Mouse (Mus musculus): Measurements from ENCODE around the gene Exog. TPM values are rescaled to one million over a fixed set of nuclear protein-coding genes. Genes with fewer than 3 reads are reported as not detected.
A peak's percentile ranks its signal among the peaks of the same experiment; 100 is the strongest.

The Exog gene
- 10 to 100 TPM; 23.8 to 24.7 TPM for total RNA-seq (2021)
- long read RNA-seq, experiment 1, transcript Exog-202 (7 exons, 2,571 nt), result major isoform, 20 of 60 reads
- long read RNA-seq, experiment 1, transcript Exog-201 (6 exons, 3,832 nt), result minor isoform, 19 of 60 reads
- long read RNA-seq, experiment 1, transcript Exog-204 (7 exons, 2,624 nt), result minor isoform, 7 of 60 reads
- long read RNA-seq, experiment 1, partial matches to known transcripts, result 1 of 60 reads
- long read RNA-seq, experiment 1, other reads (novel, unspliced or antisense), result 13 of 60 reads
- long read RNA-seq, experiment 2, transcript Exog-201 (6 exons, 3,832 nt), result major isoform, 19 of 42 reads
- long read RNA-seq, experiment 2, transcript Exog-204 (7 exons, 2,624 nt), result minor isoform, 5 of 42 reads
- long read RNA-seq, experiment 2, transcript Exog-202 (7 exons, 2,571 nt), result minor isoform, 9 of 42 reads
- long read RNA-seq, experiment 2, partial matches to known transcripts, result 6 of 42 reads
- long read RNA-seq, experiment 2, other reads (novel, unspliced or antisense), result 3 of 42 reads

DNA sequence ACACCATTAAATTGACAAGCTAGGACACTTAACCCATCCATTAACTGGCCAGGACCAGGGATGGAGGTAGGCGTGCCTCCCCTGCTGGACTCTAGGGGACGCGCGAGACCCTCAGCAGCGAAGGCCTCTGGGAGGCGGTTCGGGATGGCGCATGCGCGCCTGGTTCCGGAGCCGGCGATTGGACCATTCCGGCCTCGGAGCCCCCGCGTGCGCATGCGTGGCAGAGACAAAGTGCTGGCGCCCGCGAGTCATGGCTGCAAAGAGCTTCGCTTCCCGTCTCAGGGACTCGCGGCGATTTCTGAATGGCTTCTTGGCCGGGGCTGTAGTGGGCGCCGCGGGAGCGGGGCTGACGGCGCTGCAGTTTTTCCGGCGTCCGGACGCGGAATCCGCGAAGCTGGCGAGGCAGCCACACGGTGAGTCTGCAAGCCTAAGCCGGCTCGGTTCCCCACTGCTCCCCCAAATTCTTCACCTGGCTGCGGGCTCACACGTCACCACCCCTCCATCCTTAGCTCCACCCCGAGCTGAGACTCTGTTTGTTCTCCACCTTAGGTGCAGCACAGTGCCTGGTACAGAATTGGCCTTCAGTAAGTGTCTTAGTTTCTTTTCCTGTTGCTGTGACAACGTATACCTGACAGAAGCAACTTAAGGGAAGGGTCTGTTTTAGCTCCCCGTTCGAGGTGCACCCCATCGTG, at the start of gene Exog:
Gene Exog, plus strand, starts transcription at position 206 of the 692 bp plus-strand sequence.
- intact Hi-C loops (cut with DNase I), result no loop called here
- DNase-seq (ENCODE audit: low spot score in 2 of 2), result peak; percentile 98 to 99

DNA sequence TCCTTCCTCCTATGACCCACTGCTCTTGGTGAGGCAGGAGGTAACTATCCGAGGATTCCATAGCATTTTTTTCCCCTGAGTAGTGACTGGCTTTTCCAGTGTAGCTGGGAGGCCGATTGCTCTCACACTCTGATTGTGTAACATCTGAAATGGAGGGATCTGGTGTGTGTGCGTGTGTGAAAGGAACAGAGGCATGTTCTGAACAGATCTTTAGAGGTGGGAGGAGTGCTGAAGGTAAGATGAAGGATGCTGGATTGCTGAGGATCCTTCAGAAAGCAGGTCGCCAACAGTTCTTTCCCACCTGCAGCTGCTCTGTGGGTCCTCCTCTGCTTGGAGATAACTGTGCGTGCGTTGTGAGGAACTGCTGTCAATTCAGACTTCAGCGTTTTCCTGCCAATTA, 43.4 kb upstream of the Exog start:
- intact Hi-C loops (cut with DNase I), result no loop called here
- DNase-seq (ENCODE audit: low spot score in 2 of 2), result peak; percentile 24 to 50

DNA sequence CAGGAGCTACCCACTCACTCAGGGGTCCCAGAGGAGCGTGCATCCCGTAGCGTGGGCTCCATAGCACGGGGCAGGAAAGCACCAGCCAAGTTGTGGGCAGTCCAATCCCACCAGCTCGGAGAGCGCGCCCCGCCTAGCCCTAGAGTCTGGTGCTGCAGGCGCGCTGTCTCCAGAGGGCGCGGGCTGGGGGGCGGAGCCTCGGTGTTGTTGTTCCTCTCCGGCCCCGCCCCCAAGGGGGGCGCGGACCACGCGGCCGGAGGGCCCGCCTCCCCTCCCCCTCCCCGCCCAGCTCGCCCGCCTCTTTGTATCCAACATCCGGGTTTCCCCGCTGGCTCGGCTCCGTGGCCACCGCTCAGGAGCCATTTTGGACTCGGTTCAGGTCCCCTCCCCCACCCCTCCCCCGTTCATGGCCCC, 42.9 kb upstream of the Exog start, which contains the start of gene Acvr2b:
Gene Acvr2b, plus strand, starts transcription at position 318 of the 414 bp plus-strand sequence.
- peak; percentile 91 to 97 for DNase-seq (ENCODE audit: low spot score in 2 of 2)
- intact Hi-C loops (cut with DNase I), result no loop called here

DNA sequence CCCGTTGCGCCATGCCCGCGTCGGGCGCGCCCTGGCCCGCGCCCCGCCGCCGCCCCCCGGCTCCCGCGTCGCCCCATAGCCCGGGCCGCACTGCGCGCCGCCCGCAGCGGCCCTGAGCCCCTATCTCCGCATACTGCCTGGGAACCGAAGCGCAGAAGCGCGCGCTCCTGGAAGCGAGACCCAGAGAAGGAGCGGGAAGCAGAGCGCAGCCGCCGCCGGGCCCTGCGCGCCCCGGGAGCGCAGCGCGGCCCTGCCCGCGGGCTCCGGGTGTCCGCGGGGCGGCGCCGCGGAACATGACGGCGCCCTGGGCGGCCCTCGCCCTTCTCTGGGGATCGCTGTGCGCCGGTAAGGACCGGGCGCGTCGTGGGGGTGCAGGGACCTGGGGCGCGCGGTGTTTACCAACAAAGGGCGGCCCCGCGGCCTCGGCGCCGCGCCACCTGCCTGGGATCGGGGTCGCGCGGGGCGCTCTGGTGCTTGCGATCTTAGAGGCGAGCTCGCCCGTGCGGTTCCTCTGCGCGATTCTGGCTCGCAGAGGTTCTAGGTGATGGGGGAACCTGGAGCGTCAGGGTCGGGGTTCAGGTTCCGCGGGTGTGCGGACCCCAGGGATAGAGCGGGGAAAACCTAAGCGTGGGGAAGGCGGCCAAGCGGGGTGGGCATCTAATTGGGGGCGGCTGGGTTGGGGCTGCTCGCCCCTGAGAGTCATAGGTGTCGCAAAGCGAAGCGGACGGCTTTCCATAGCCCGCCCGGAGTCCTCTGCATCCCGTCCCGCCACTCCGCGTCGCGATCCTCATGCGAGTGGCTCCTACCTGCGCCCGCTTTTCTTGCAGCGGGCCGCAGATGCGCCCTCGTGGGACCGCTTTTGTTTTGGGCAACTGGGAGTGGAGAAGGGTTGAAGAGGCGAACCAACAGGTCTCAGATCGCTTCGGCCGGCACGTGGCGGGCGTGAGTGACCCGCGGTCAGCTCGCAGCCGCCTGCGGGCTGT, 42.2 kb upstream of the Exog start:
- DNase-seq (ENCODE audit: low spot score in 2 of 2), result peak; percentile 41 to 51
- intact Hi-C loops (cut with DNase I), result no loop called here

DNA sequence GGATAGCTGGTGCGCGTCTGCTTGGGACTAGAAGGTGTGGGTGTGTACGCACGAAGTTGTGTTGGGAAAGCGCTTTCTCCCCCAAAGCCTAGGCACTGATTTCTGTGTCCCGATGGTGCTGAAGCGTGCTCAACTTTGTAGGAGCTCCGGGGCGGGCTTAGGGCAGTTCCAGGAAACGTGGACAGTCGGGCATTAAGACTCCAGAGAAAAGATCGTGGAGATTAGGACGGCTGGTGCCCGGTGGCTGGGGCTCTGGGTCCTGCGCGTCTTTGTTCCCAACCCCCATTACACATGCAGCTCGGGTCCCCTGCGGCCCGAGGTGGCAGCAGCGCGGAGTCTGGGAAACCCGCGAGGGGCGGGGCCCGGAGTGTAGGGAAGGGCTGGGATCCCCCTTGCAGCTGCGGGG, 41.5 kb upstream of the Exog start:
- intact Hi-C loops (cut with DNase I), result no loop called here
- peak in 1 of 2 experiments; percentile 34 for DNase-seq (ENCODE audit: low spot score in 2 of 2)

DNA sequence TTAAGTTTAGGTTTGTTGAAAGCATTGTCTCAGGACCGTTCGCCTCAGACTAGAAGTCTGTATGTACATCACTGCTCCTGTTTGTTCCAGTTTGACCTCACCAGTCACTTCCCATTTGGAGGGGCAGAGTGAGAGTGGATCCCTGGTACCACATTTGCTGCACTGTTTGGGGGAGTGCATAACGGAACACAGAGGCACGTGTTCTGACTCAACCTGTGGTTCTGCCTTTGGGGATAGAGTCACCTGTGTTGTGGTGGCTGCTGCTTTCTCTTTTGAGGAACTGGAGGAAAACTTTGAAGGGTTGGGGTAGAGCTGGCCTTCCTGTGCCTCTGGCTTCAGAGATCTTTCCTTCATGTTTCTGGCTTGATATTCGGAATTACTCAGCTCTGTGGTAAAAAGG, 40.7 kb upstream of the Exog start:
- intact Hi-C loops (cut with DNase I), result no loop called here
- DNase-seq (ENCODE audit: low spot score in 2 of 2), result no peak

DNA sequence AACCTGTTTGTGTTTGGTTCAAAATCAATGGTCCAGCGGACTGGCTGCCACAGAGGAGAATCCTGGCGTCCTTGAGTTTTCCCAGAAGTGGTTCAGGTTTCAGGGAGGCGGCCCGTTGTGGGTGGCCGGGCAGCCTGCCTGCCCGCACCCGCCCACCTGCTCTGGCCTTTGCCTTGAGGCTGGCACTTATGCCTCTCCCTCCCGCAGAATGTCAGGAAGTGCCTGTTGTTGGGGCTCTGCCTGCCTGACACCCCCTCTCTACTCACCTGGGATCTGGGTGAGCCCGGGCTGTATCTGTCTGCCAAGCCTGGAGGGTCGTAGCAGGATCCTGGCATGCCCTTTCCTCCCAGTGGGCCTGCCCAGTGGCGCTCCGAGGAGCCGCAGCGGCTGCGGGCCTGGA, 36.9 kb upstream of the Exog start:
- DNase-seq (ENCODE audit: low spot score in 2 of 2), result no peak
- intact Hi-C loops (cut with DNase I), result no loop called here

DNA sequence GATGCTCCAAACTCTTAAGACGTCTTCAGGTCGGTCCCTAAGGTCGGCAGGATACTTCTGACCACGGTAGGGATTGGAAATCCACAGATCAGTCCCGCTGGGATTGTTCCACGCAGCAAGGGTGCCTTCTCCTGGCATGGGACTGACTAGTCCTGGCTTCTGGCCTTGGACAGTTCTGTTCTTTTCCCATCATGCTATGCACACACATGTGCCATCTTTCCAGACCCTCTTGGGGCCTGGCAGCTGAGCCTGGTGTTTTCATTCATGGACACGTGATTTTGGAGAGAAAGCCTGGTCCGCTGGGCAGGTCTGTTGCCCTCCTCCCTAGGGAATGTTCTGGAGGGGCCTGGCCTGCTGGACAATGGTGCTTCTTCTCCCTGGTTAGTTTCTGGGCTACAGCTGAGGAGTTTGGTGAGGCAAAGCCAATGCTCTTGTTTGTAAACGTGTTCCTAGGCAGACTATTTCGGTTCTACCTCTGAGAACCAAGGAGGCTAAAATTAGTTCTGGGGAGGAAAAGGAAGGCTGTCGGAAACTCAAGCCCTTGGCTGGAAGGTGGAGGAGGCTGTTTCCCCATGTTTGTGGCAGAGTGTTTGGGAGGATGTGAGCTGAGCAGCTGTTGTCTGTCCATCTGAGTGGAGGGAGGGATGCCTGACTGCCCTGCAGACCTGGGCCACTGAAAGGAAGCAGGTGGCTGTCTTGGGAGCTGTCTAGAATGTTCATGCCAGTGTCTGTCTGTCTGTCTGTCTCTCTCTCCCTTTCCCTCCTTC, 35.7 kb upstream of the Exog start:
- intact Hi-C loops (cut with DNase I), result no loop called here
- DNase-seq (ENCODE audit: low spot score in 2 of 2), result no peak

DNA sequence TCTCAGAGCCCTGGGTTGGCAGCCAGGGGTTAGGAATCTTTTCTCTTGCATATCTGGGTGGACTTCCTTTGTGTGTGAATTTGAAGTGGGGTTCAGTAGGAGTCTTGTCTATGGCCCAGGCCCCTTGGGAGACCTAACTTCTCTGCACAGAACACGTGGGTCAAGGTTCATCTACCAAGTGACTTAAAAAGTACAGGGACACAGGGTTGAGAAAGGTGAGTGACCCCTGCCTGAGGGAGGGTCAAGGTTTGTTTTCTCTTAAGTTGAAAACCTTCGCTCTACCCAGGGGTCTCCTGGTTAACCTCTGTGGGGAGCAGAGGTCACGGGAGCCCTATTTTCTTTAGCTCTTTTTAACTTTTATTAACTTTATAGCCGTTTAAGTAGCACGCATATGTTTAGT, 34.9 kb upstream of the Exog start:
- DNase-seq (ENCODE audit: low spot score in 2 of 2), result no peak
- intact Hi-C loops (cut with DNase I), result no loop called here

DNA sequence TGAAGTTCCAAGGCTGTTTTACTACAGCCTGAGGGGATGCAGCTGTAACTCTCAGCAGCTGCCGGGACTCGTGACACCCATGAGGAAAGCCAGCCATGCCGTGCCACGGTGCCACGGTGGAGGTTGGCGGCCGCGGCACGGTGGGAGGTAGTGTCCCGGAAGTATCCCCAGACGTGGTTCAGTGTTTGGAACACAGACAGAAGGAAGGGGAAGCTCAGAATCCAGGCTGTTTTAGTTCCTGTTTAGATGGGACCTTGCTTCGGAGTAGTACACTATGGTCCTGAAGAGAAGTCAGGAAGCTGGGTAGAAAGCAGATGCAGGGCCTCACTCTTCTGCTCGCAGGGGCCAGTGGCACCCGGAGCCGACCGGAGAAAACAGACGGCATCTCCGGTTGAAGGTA, 26.7 kb upstream of the Exog start:
- intact Hi-C loops (cut with DNase I), result no loop called here
- no peak for DNase-seq (ENCODE audit: low spot score in 2 of 2)

DNA sequence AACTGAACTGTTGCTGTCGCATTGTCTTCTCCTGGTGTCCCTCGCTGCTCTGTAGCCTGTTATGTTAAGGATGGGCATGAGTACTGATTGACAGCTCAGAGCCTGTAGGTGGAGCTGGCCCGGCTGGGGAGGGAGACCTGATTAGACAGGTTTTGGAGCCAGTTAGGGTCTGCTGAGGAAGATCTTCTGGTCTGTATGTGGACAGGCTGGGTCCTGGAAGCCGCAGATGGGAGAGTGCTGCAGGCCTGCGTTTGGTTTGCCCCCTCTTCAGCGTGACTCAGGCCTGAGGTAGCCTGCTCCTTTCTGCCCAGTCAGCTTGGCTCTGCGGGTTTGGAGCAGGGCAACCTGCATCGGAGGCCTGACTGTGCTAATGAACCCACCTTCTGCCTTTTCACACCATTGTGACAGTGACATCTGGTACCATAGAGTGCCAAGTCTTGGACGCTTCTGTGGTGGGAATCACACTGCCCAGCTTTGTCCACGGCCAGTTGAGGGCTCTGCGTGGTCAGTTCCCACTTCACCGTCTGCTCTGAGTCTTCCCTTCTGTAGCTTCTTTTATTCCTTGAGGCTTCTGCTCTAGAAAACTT, 24.8 kb upstream of the Exog start:
- DNase-seq (ENCODE audit: low spot score in 2 of 2), result no peak
- intact Hi-C loops (cut with DNase I), result no loop called here

DNA sequence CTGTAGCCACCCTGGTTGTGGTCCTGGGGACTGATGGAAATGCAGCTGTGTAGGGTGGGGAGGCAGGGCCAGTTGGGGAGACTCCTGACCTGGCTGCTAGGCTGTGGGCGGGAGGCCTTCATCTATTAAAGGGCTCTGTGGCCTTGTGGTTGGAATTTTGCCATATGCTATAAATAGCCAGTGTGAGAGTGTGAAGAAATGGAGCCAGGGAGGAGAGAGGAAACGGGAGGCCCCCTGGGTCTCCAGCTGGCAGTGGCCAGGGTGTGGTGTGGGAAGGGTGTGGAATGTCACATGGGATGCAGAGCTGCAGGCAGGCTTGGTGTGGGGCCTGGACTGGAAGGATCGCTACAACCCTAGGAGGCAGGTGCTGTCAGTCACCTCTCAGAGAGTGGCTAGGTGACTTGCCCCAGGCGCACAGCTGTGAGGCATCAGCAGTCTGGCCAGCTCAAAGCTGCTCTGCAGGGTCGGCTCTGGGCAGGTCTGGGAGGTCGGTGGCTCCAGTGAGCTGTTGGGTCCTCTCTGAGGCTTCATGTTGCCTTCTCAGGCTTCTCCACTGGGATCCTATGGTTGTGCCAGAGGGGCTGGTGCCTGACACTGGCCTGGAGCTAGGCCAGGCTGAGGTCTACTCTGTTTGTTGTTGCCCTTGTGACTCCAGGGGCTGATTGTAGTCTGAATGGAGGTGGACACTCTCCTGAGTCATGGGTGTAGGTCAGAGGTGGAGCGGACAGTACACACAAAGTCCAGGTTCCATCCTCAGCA, 19.3 kb upstream of the Exog start:
- intact Hi-C loops (cut with DNase I), result loop anchor here (5.0 kb wide), 1 partner anchor 268 kb away; the partner anchor contains the start of genes Acaa1b and Gm47289
- peak in 1 of 2 experiments; percentile 51 for DNase-seq (ENCODE audit: low spot score in 2 of 2)

DNA sequence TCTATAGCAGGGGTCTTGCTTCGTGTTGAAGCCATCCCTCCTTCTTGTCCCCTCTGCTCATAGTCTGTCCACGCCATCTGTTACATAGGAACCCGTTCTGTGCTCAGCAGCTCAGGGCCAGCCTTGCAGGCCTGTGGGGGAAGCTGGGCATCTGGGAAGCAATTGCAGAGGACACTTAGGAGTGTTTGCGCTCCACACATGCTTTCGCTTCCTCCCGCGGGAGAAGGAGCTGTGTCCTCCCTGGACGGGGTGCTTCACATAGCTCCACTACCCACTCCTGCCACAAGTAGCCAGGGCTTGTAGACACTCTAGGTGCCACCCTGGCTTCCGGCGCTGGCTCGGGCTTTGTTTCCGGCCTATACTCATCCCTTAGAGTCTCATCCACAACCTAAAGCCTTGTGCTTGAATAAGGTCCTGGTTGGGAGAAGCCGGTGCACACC, 18.7 kb upstream of the Exog start:
- DNase-seq (ENCODE audit: low spot score in 2 of 2), result no peak
- intact Hi-C loops (cut with DNase I), result loop anchor here (5.0 kb wide), 1 partner anchor 269 kb away; the partner anchor contains the start of genes Acaa1b and Gm47289

DNA sequence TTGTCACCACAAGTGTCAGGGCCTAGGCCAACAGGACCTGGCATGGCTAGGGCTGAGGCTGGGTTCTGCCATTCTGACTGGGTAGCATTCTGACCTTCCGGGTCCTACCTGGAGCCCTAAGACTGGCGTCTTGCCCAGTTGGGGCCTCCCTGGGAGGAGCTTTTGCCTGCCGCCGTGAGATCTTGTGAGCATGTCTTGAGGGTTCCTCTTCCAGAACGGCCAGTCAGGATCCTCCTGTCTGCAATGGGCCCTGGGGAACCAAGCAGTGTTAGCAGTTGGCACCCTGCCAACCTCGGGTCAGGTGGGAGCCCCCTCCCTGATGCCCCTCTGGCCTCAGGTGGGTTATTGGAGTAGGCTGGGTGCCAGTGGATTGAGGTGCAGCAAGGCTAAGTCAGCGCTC, 18.3 kb upstream of the Exog start:
- DNase-seq (ENCODE audit: low spot score in 2 of 2), result no peak
- intact Hi-C loops (cut with DNase I), result loop anchor here (5.0 kb wide), 1 partner anchor 269 kb away; the partner anchor contains the start of genes Acaa1b and Gm47289

DNA sequence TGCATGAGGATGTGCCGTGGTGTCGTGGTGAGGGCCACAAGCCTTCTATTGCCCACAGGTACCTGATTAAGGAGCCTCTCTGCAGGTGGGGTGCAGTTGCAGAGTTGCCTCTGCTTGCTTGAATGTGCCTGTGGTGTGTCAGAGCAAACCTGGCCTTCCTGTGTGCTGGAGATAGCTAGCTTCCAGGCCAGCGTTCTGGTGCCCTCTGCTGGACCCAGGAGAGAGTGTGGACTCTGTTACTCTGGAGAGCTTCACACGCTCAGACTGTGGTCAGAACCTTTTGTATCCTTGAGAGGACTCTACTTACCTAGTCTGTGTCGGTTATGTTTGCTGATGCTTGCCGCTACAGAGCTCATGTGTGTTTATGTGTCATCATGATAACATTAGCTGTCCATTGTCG, 14.4 kb upstream of the Exog start:
- intact Hi-C loops (cut with DNase I), result loop anchor here (5.0 kb wide), 1 partner anchor 73 kb away; the partner anchor contains the start of gene Xylb

DNA sequence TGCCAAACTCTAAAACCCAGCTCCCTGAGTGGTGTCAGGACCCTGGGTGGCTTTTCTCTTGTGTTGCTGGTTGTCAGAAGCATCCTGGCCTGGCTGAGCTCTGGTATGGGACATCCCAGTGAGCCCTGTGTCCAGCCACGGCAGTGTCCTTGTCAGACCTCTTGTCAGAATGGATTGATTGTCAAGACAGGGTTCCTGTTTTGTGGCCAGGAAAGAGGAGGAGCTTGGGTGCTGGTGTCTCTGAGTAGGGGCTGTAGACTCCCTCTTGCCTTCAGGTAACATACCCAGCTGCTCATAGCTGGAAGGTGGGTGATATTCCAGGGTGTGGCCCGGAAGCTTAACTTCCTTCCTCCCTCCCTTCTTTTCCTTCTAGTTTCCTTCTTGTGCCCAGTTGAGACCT, 8.9 kb upstream of the Exog start:
- intact Hi-C loops (cut with DNase I), result no loop called here

More for the DNA sequence above, 14.4 kb upstream of the Exog start:
- peak; percentile 87 to 88 for DNase-seq (ENCODE audit: low spot score in 2 of 2)

DNA sequence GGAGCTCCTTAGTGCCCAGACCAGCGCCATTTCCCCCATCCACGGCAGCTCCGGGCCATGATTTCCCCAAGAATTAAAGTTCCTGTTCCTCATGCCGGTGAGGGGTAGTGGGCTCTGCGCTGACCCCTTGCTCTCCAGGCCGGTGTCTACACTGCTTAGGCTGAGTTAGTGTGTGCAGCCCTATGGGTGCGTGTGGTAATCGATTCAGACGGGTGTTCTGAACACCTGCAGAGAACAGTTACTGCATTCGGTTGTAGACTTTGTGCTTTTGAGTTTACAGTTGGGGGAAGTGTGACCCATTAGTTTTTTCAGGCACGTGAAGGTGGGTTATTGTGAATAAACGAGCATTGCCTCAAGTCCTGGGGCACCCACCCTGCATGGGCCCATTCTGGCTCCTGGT, 6.7 kb upstream of the Exog start:
- intact Hi-C loops (cut with DNase I), result no loop called here
- DNase-seq (ENCODE audit: low spot score in 2 of 2), result no peak

More for the DNA sequence above, 8.9 kb upstream of the Exog start:
- no peak for DNase-seq (ENCODE audit: low spot score in 2 of 2)
